Mouse (Mus musculus): ENCODE data around the gene Slc6a17.

The Slc6a17 gene

DNA sequence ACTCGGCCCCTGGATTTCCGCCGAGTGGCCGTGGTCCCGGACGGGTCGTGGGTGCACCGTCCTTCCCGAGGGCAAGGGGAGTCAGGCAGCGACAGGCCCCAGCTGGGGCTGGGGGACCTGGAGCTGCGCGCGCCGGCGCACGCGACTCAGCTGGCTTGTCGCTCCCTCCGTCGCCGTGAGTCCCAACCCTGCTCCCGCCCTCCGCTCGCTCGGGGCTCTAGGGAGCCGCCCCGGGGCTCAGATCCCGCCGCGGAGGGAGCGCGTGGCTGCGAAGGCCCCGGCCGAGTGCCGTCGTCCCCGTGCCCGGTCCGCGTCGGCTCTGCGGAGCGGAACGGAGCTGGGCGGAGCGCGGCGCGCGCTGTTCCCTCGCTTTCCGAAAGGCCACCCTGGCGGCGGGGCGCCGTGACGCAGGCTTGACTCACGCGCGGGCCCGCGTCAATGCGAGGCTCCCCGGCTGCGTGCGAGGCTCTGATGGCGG is at the start of gene Slc6a17:
Gene Slc6a17, minus strand, starts transcription at position 388 of the 478 bp plus-strand sequence.
- Histone ChIP-seq H3K27me3 (ENCODE audit: insufficient read depth, low read length) (peaks cover 90% of the 10 kb centered on the region), H3K4me1 (replicated peaks; ENCODE audit: low read depth, low read length) (peaks cover 8% of the 10 kb centered on the region), H3K9me3 (ENCODE audit: low read length) (no peaks in the 10 kb centered on the region), H3K4me3 (replicated peaks; ENCODE audit: low read length) (peak within 1 kb of the TSS; percentile 81), H3K36me3 (ENCODE audit: insufficient read depth, low read length) (no peaks in the 10 kb centered on the region)
- TF ChIP-seq POU5F1 (IDR thresholded peaks at IDR 0.05; ENCODE audit: borderline replicate concordance, low read length) (no peak), NANOG (IDR thresholded peaks at IDR 0.05; ENCODE audit: borderline replicate concordance, low read length) (no peak), CTCF (conservative IDR thresholded peaks at IDR 0.05; ENCODE audit: low read length) (no peak)

DNA sequence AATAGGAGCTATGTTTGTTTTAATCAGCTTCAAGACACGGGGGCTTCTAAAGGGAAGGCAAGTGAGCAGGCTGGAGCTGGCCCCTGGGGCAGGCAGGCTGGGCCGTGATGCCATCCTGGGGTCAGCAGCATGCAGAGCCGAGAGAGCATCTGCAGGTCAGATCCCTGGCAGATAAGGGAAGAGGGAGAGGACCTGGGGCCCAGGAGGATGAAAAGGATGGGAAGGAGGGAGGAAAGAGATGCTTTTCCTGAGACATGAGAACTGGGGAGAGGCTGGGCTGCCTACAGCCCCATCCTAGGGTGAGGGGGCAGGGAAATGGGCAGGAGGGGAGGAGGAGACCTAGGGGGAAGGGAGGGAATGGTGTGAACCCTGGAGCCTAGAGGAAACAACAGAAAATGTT is 47.5 kb upstream of the Slc6a17 start:
- no peak for TF ChIP-seq CTCF (conservative IDR thresholded peaks at IDR 0.05; ENCODE audit: low read length)
- TF ChIP-seq POU5F1 (IDR thresholded peaks at IDR 0.05; ENCODE audit: borderline replicate concordance, low read length): no peak
- TF ChIP-seq NANOG (IDR thresholded peaks at IDR 0.05; ENCODE audit: borderline replicate concordance, low read length): no peak
- Histone ChIP-seq H3K27me3 (ENCODE audit: insufficient read depth, low read length) (peaks cover 39% of the 10 kb centered on the region), H3K36me3 (ENCODE audit: insufficient read depth, low read length) (no peaks in the 10 kb centered on the region), H3K4me3 (replicated peaks; ENCODE audit: low read length) (no peak overlapping the region), H3K4me1 (replicated peaks; ENCODE audit: low read depth, low read length) (peaks cover 3% of the 10 kb centered on the region; the same call in 1 of the 2 replicates), H3K9me3 (ENCODE audit: low read length) (no peaks in the 10 kb centered on the region)

DNA sequence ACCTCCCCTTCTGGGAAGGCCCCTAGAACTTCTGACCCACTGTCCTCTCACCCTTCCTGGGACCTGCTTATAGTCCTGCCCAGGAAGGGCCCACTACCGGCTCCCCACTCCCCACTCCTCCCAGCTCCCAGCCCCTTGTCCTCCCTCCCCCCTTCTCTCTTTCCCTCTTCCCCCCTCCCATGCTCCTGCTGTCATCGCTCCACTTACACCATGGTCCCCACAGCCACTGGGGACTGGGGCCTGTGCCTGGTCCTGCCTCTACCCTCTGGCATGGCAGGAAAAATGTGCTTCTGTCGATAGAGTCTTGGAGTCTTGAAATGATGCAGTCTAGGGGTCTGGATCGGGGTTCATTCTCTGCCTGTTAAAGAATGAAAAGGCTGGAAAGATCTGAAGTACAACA is 46.1 kb upstream of the Slc6a17 start:
- no peak for TF ChIP-seq CTCF (conservative IDR thresholded peaks at IDR 0.05; ENCODE audit: low read length)
- TF ChIP-seq POU5F1 (IDR thresholded peaks at IDR 0.05; ENCODE audit: borderline replicate concordance, low read length): no peak
- no peak for TF ChIP-seq NANOG (IDR thresholded peaks at IDR 0.05; ENCODE audit: borderline replicate concordance, low read length)
- H3K4me3 ChIP-seq (replicated peaks; ENCODE audit: low read length): no peak overlapping the region
- peaks cover 32% of the 10 kb centered on the region for H3K27me3 ChIP-seq (ENCODE audit: insufficient read depth, low read length)
- no peaks in the 10 kb centered on the region for H3K36me3 ChIP-seq (ENCODE audit: insufficient read depth, low read length)
- H3K4me1 ChIP-seq (replicated peaks; ENCODE audit: low read depth, low read length): peaks cover 3% of the 10 kb centered on the region; the same call in 1 of the 2 replicates
- H3K9me3 ChIP-seq (ENCODE audit: low read length): no peaks in the 10 kb centered on the region

DNA sequence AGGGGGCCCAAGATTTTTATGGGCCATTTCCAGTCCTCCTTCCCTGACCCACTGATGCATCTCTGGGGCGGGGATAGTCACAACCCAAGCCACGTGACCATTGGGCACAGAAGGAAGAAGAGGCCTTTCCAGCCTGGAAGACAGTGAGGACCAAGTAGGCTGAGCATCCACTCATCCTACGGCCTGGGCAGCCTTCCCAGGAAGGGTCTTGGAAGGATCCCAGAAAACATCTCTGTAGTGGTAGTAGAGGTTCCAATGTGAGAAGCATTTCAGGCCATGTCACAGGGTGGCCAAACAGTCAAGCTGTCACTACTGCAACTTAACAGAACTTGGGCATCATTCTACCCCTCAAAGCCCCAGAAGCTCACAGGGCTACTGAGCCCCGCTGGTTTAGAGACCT is 44.8 kb upstream of the Slc6a17 start:
- H3K27me3 ChIP-seq (ENCODE audit: insufficient read depth, low read length): peaks cover 25% of the 10 kb centered on the region

DNA sequence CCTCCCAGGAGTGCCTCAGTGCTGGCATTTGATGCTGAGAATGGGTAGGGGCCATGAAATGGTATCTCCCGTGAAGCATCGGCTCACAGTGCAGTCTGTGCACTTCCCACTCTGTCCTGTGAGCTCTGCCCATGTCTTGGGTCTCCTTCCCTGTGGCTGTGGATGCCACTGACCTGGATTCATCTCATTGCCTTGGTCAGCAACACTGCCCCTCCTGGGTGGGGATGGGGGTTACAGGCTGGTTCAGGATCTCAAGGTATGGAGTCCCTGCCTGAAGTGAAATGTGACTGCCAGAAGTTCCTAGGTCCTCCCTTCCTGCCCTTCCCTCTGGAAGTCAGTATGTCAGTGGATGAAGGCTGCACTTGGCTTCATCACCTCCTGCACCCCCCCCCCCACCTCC is 44.3 kb upstream of the Slc6a17 start:
- peaks cover 22% of the 10 kb centered on the region for H3K27me3 ChIP-seq (ENCODE audit: insufficient read depth, low read length)
- H3K4me3 ChIP-seq (replicated peaks; ENCODE audit: low read length): no peak overlapping the region
- TF ChIP-seq CTCF (conservative IDR thresholded peaks at IDR 0.05; ENCODE audit: low read length) (0 out of 2 replicates have a peak, but pooled peaks have one; percentile 12), POU5F1 (IDR thresholded peaks at IDR 0.05; ENCODE audit: borderline replicate concordance, low read length) (no peak)
- H3K36me3 ChIP-seq (ENCODE audit: insufficient read depth, low read length): no peaks in the 10 kb centered on the region
- H3K4me1 ChIP-seq (replicated peaks; ENCODE audit: low read depth, low read length): peaks cover 3% of the 10 kb centered on the region; the same call in 1 of the 2 replicates
- H3K9me3 ChIP-seq (ENCODE audit: low read length): no peaks in the 10 kb centered on the region

More for the DNA sequence above, 44.8 kb upstream of the Slc6a17 start:
- Histone ChIP-seq H3K4me3 (replicated peaks; ENCODE audit: low read length) (no peak overlapping the region), H3K9me3 (ENCODE audit: low read length) (no peaks in the 10 kb centered on the region), H3K36me3 (ENCODE audit: insufficient read depth, low read length) (no peaks in the 10 kb centered on the region), H3K4me1 (replicated peaks; ENCODE audit: low read depth, low read length) (peaks cover 3% of the 10 kb centered on the region; the same call in 1 of the 2 replicates)
- no peak for TF ChIP-seq CTCF (conservative IDR thresholded peaks at IDR 0.05; ENCODE audit: low read length)
- TF ChIP-seq POU5F1 (IDR thresholded peaks at IDR 0.05; ENCODE audit: borderline replicate concordance, low read length): no peak
- TF ChIP-seq NANOG (IDR thresholded peaks at IDR 0.05; ENCODE audit: borderline replicate concordance, low read length): no peak

DNA sequence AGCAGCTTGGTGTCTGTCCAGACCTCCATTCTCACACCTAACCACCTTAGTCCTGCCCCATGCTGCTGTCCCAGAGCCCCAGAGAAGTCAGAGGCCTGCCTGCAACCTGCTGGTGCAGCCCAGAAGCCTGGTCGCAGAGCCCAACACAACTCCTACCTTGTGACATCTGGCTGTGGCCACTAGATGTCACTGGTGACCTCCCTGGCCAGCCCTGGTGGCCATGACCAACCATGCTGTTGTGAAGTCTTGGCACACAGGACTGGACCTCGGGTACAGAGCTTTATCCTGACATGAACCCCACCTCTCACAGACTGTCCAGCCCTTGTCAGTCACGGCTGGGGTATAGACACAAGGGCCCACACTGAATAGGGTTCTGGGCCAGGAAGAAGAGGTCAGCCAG is 41.4 kb upstream of the Slc6a17 start:
- Histone ChIP-seq H3K27me3 (ENCODE audit: insufficient read depth, low read length) (peaks cover 6% of the 10 kb centered on the region; the same call in 1 of the 2 replicates), H3K36me3 (ENCODE audit: insufficient read depth, low read length) (no peaks in the 10 kb centered on the region), H3K4me1 (replicated peaks; ENCODE audit: low read depth, low read length) (peaks cover 3% of the 10 kb centered on the region; the same call in 1 of the 2 replicates), H3K4me3 (replicated peaks; ENCODE audit: low read length) (no peak overlapping the region), H3K9me3 (ENCODE audit: low read length) (no peaks in the 10 kb centered on the region)
- TF ChIP-seq POU5F1 (IDR thresholded peaks at IDR 0.05; ENCODE audit: borderline replicate concordance, low read length) (no peak), CTCF (conservative IDR thresholded peaks at IDR 0.05; ENCODE audit: low read length) (peak; percentile 33), NANOG (IDR thresholded peaks at IDR 0.05; ENCODE audit: borderline replicate concordance, low read length) (no peak)

DNA sequence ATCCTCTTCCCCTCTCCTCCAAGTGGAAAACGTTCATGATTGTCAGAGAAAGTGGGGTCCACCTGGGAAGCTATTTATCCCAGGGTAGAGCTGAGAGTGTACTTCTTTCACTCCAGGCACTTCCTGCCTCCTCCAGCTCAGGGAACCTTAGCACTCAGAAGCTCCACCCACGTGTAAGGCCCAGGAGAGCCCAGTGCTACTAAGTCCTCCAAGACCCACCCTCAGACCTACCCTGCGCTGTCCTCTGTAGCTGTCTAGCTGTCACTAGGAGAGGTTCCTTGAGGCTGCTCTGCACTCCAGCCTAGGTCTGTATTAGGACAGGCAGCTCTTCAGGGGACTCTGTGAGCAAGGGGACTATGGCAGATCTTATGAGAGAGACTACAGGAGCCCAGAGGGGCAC is 40.9 kb upstream of the Slc6a17 start:
- H3K27me3 ChIP-seq (ENCODE audit: insufficient read depth, low read length): peaks cover 11% of the 10 kb centered on the region; the same call in 1 of the 2 replicates
- peaks cover 3% of the 10 kb centered on the region; the same call in 1 of the 2 replicates for H3K4me1 ChIP-seq (replicated peaks; ENCODE audit: low read depth, low read length)
- TF ChIP-seq NANOG (IDR thresholded peaks at IDR 0.05; ENCODE audit: borderline replicate concordance, low read length) (no peak), CTCF (conservative IDR thresholded peaks at IDR 0.05; ENCODE audit: low read length) (no peak), POU5F1 (IDR thresholded peaks at IDR 0.05; ENCODE audit: borderline replicate concordance, low read length) (no peak)
- no peak overlapping the region for H3K4me3 ChIP-seq (replicated peaks; ENCODE audit: low read length)
- no peaks in the 10 kb centered on the region for H3K9me3 ChIP-seq (ENCODE audit: low read length)
- H3K36me3 ChIP-seq (ENCODE audit: insufficient read depth, low read length): no peaks in the 10 kb centered on the region

DNA sequence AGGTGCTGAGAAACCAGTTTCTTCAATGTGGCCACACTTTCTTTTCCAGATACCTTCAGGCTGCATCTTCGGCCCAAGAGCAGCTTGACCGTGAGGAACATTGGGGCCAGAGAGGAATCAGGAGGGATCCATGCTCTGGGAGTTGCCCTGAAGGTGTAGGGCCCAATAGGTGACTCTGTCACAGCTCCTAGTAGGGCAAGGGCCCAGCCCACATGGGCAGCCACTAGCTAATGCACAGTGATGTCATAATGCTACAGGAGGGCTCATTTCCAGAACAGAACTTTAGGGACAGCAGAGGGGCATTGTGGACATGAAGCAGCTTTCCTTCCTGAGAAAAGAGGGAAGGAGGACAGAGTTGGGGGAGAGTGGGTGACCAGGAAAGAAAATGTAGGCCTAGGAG is 37.0 kb upstream of the Slc6a17 start, which contains the start of gene Ubl4b:
Gene Ubl4b, minus strand, starts transcription at position 232 of the 400 bp plus-strand sequence.
- TF ChIP-seq CTCF (conservative IDR thresholded peaks at IDR 0.05; ENCODE audit: low read length) (no peak), NANOG (IDR thresholded peaks at IDR 0.05; ENCODE audit: borderline replicate concordance, low read length) (no peak), POU5F1 (IDR thresholded peaks at IDR 0.05; ENCODE audit: borderline replicate concordance, low read length) (no peak)
- H3K4me3 ChIP-seq (replicated peaks; ENCODE audit: low read length): no peak within 1 kb of the TSS
- no peaks in the 10 kb centered on the region for H3K36me3 ChIP-seq (ENCODE audit: insufficient read depth, low read length)
- H3K9me3 ChIP-seq (ENCODE audit: low read length): no peaks in the 10 kb centered on the region
- no peaks in the 10 kb centered on the region for H3K4me1 ChIP-seq (replicated peaks; ENCODE audit: low read depth, low read length)
- peaks cover 19% of the 10 kb centered on the region; the same call in 1 of the 2 replicates for H3K27me3 ChIP-seq (ENCODE audit: insufficient read depth, low read length)
